Mouse (Mus musculus) forebrain, postnatal 0 days (tissue): ENCODE results near the gene Olfr541. TPM values are rescaled to one million over a fixed set of nuclear protein-coding genes. Genes with fewer than 3 reads are reported as not detected.
"Not testable (repeated sequence)": the region's sequence is repeated elsewhere in the genome, so short reads cannot be mapped to it uniquely, and the experiment has no call there.

Source experiments
- ATAC-seq: fragments of 200-750 bp; cut with Nextera tagmentation; 2 replicates; pipeline ENCODE4 v1.8.0; 2017; ENCODE audit warnings: mild to moderate bottlenecking, moderate library complexity
- DNase-seq: peaks from one replicate; pipeline ENCODE4 v3.0.0-alpha.2; 2015
- H3K27ac ChIP-seq: fragments of 300-500 bp; sonication (generic); 2 replicates; pipeline ENCODE4 v1.5.1; 2014; ENCODE audit warnings: low read depth, mild to moderate bottlenecking, antibody characterized with exemption, low read length, moderate library complexity, mixed read lengths
- H3K27me3 ChIP-seq: fragments of 300-500 bp; sonication (generic); 2 replicates; pipeline ENCODE4 v1.6.1; 2014; ENCODE audit warnings: mild to moderate bottlenecking, low read length, mixed read lengths; ENCODE audit not compliant: insufficient read depth
- H3K36me3 ChIP-seq: fragments of 300-500 bp; sonication (generic); 2 replicates; pipeline ENCODE4 v1.6.1; 2014; ENCODE audit warnings: mild to moderate bottlenecking, moderate library complexity; ENCODE audit not compliant: insufficient read depth
- H3K4me1 ChIP-seq: fragments of 300-500 bp; sonication (generic); 2 replicates; pipeline ENCODE4 v1.6.1; 2014; ENCODE audit warnings: antibody characterized with exemption; ENCODE audit not compliant: insufficient read depth
- H3K4me2 ChIP-seq: fragments of 300-500 bp; sonication (generic); 2 replicates; pipeline ENCODE4 v1.6.1; 2014; ENCODE audit warnings: low read depth, mild to moderate bottlenecking, moderate library complexity
- H3K4me3 ChIP-seq: fragments of 300-500 bp; sonication (generic); 2 replicates; pipeline ENCODE4 v1.5.1; 2014; ENCODE audit warnings: low read depth, low read length, mixed read lengths
- H3K9ac ChIP-seq: fragments of 300-500 bp; sonication (generic); 2 replicates; pipeline ENCODE4 v1.6.1; 2014; ENCODE audit warnings: mild to moderate bottlenecking
- H3K9me3 ChIP-seq: fragments of 300-500 bp; sonication (generic); 2 replicates; pipeline ENCODE4 v1.6.1; 2016; ENCODE audit warnings: low read length
- CTCF ChIP-seq: sonication (generic); IDR thresholded peaks from 2 replicates; pipeline ENCODE4 v1.5.1; 2016; ENCODE audit warnings: antibody characterized with exemption, control low read depth, low read depth
- WGBS: fragments of 180-500 bp; shearing (Covaris S2); extraction: QIAGEN DNeasy Blood & Tissue Kit; methylation state at CpG from one replicate; pipeline ENCODE4 v1.1.7; 2014; 5-methylcytosine and 5-hydroxymethylcytosine counted together
- polyA plus RNA-seq: library from polyadenylated mRNA; unstranded; fragments of >200 nt; fragmentation: Nextera tagmentation; extraction: Ambion mirVana; gene quantifications from 2 replicates; pipeline ENCODE4 v1.2.1, GENCODE M21; 2015
- total RNA-seq: library from RNA; depleted of rRNA; stranded (reverse); fragments of >200 nt; gene quantifications from 2 replicates; pipeline ENCODE4 v1.2.3, GENCODE M21; 2014; rRNA removed

The Olfr541 gene
- total RNA-seq, result not detected in 2 replicates
- not detected in 2 replicates for polyA plus RNA-seq

- Histone ChIP-seq H3K9ac (no peak within 1 kb of the TSS), H3K36me3 (no peaks in the 10 kb centered on the region), H3K27ac (no peak within 1 kb of the TSS), H3K9me3 (no peaks in the 10 kb centered on the region), H3K4me2 (no peak within 1 kb of the TSS), H3K27me3 (no peaks in the 10 kb centered on the region), H3K4me3 (no peak within 1 kb of the TSS), H3K4me1 (no peaks in the 10 kb centered on the region)
- no peak for DNase-seq
- no peak for TF ChIP-seq CTCF
- ATAC-seq, result no peak
Measured at GRCm38 (mm10) chr7:140696967-140697366, at the start of gene Olfr541. Olfr541 (plus strand) TSS chr7:140697267.

DNA sequence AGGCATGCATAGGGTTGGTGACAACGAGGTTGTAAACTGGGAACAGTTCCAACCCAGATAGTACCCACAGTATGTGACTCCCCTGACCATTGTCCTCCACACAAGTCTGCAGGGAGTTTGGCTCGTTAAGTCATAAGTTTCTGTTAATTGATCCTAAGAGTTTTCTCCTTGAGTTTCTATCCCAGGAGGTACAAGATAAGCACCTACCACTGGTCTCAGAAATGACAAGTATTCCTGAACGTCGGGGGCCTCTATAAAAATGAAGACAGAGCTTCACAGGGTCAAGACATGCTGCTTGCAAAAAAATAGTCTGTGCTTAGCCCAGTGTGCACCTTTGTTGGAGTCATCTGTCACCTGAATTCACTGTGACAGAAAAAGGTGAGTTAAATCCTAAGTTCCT lies 37.4 kb upstream of the Olfr541 start, which contains the start of gene Olfr539:
Gene Olfr539, plus strand, starts transcription at position 301 of the 400 bp plus-strand sequence.
- no peak within 1 kb of the TSS for H3K4me2 ChIP-seq
- DNase-seq, result no peak
- no peak within 1 kb of the TSS for H3K27ac ChIP-seq
- H3K36me3 ChIP-seq, result no peaks in the 10 kb centered on the region
- H3K9ac ChIP-seq, result no peak within 1 kb of the TSS
- no peaks in the 10 kb centered on the region for H3K9me3 ChIP-seq
- 61% methylated on average over 4 of the region's 4 CpGs for WGBS
- H3K4me1 ChIP-seq, result no peaks in the 10 kb centered on the region
- no peak within 1 kb of the TSS for H3K4me3 ChIP-seq
- no peak for ATAC-seq
- no peak for TF ChIP-seq CTCF
- H3K27me3 ChIP-seq, result no peaks in the 10 kb centered on the region

- H3K27me3 ChIP-seq, ATAC-seq, H3K27ac ChIP-seq, H3K36me3 ChIP-seq, H3K4me2 ChIP-seq, DNase-seq, H3K9ac ChIP-seq, H3K9me3 ChIP-seq, H3K4me1 ChIP-seq, H3K4me3 ChIP-seq: not testable (repeated sequence)
- 86% methylated on average over 3 of the region's 3 CpGs for WGBS
Measured at GRCm38 (mm10) chr7:140670693-140671092, 26.4 kb upstream of the Olfr541 start.

- Histone ChIP-seq H3K36me3 (no peaks in the 10 kb centered on the region), H3K27me3 (no peaks in the 10 kb centered on the region), H3K4me3 (peak overlapping the region; percentile 9; the same call in 1 of the 2 replicates), H3K9ac (no peak overlapping the region), H3K9me3 (no peaks in the 10 kb centered on the region), H3K27ac (no peak overlapping the region), H3K4me2 (0 out of 2 replicates have a peak overlapping the region, but pooled peaks have one; percentile 27), H3K4me1 (no peaks in the 10 kb centered on the region)
- WGBS, result 5% methylated on average over 4 of the region's 6 CpGs
- no peak for DNase-seq
- TF ChIP-seq CTCF, result no peak
- ATAC-seq, result no peak
Measured at GRCm38 (mm10) chr7:140675863-140676262, 21.2 kb upstream of the Olfr541 start.

DNA sequence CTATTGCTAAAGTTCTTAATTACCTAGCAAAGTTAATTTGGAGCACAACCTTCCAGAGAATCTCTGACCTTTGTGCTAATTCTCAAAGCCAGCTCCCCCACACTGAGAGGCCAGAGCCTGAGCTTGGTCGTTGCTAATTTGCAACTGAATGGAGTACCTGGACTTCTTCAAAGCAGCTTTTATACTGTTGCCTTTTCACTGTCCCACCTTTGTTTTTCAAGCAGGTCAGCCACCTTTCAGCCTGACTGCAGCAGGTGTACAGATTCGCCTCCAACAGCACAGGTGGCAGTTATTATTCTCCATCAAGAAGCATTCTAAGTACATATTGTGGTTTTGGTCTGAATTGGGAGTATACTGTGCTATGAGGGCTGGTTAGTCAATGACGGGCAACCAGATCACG lies 17.5 kb upstream of the Olfr541 start:
- 72% methylated on average over 4 of the region's 4 CpGs for WGBS
- H3K4me2 ChIP-seq, DNase-seq, H3K9me3 ChIP-seq, H3K27me3 ChIP-seq, H3K4me1 ChIP-seq, H3K27ac ChIP-seq, ATAC-seq, H3K9ac ChIP-seq, H3K36me3 ChIP-seq, H3K4me3 ChIP-seq: not testable (repeated sequence)

DNA sequence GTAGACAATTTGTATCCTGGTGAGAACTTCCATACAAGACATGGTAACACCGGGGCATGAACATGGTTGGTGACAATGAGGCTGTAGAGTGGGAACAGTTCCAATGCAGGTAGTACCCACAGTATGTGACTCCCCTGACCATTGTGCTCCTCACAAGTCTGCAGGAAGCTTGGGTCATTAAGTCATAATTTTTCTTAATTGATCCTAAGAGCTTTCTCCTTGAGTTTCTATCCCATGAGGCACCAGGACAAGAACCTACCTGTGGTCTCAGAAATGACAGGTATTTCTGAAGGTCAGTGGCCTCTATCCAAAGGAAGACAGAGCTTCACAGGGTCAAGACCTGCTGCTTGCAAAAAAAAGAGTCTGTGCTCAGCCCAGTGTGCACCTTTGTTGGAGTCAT lies 15.4 kb upstream of the Olfr541 start, which contains the start of gene Olfr45:
Gene Olfr45, plus strand, starts transcription at position 301 of the 400 bp plus-strand sequence.
- H3K4me3 ChIP-seq, result no peak within 1 kb of the TSS
- H3K4me2 ChIP-seq, result no peak within 1 kb of the TSS
- H3K9me3 ChIP-seq, result no peaks in the 10 kb centered on the region
- no peak within 1 kb of the TSS for H3K27ac ChIP-seq
- no peaks in the 10 kb centered on the region for H3K27me3 ChIP-seq
- no peaks in the 10 kb centered on the region for H3K36me3 ChIP-seq
- 88% methylated on average over 1 of the region's 1 CpGs for WGBS
- no peak for ATAC-seq
- no peak within 1 kb of the TSS for H3K9ac ChIP-seq
- no peak for DNase-seq
- H3K4me1 ChIP-seq, result no peaks in the 10 kb centered on the region
- TF ChIP-seq CTCF, result no peak

- ATAC-seq (peak; percentile 67; the same call in 1 of the 2 replicates), DNase-seq (peak; percentile 7)
- TF ChIP-seq CTCF, result no peak
- Histone ChIP-seq H3K9me3 (no peaks in the 10 kb centered on the region), H3K9ac (no peak overlapping the region), H3K4me2 (no peak overlapping the region), H3K27ac (no peak overlapping the region), H3K4me1 (no peaks in the 10 kb centered on the region), H3K27me3 (no peaks in the 10 kb centered on the region), H3K4me3 (no peak overlapping the region), H3K36me3 (no peaks in the 10 kb centered on the region)
- WGBS, result 5% methylated on average over 2 of the region's 2 CpGs
Measured at GRCm38 (mm10) chr7:140706348-140706747, 9.3 kb downstream of the Olfr541 start.
